Mouse (Mus musculus): ENCODE data around the gene Mical1. TPM values are rescaled to one million over a fixed set of nuclear protein-coding genes. Genes with fewer than 3 reads are reported as not detected.

The Mical1 gene
- total RNA-seq (2021): 10 to 100 TPM in 1 of 2 experiments, 1 to 10 TPM in 1; 8.8 to 15.2 TPM
- long read RNA-seq, experiment 1, partial matches to known transcripts: 2 of 9 reads
- long read RNA-seq, experiment 1, other reads (novel, unspliced or antisense): 3 of 9 reads
- long read RNA-seq, experiment 2, partial matches to known transcripts: 2 of 6 reads
- long read RNA-seq, experiment 2, other reads (novel, unspliced or antisense): 4 of 6 reads

- DNase-seq (ENCODE audit: low spot score in 2 of 2): peak; percentile 39 to 62
Measured at GRCm38 (mm10) chr10:41476171-41477017, at the start of gene Mical1. Gene Mical1 (plus strand): TSS chr10:41476314.

- no peak for DNase-seq (ENCODE audit: low spot score in 2 of 2)
Measured at GRCm38 (mm10) chr10:41426368-41426767, 49.7 kb upstream of the Mical1 start.

GRCm38 (mm10) chr10:41434624-41435023, 41.5 kb upstream of the Mical1 start:
- DNase-seq (ENCODE audit: low spot score in 2 of 2): peak in 1 of 2 experiments; percentile 40

DNA sequence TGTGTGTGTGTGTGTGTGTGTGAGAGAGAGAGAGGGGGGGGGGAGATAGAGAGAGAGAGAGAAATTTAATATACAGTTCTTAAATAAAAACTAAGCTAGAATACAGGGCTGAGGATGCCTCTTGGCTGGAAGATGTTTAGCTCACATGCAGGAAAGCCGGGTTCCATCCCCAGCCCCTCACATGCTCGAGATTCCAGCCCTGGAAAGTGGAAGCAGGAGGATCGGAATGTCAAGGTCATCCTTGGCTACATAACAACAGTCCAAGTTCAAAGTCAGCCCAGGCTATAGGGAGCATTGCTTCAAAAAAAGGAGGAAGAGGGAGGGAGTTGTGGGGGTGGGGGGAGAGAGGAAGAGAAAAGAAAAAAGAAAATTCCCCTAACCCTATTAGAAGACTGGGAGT, 41.0 kb upstream of the Mical1 start:
- no peak for DNase-seq (ENCODE audit: low spot score in 2 of 2)

GRCm38 (mm10) chr10:41448216-41448615, 27.9 kb upstream of the Mical1 start:
- DNase-seq (ENCODE audit: low spot score in 2 of 2): no peak

DNA sequence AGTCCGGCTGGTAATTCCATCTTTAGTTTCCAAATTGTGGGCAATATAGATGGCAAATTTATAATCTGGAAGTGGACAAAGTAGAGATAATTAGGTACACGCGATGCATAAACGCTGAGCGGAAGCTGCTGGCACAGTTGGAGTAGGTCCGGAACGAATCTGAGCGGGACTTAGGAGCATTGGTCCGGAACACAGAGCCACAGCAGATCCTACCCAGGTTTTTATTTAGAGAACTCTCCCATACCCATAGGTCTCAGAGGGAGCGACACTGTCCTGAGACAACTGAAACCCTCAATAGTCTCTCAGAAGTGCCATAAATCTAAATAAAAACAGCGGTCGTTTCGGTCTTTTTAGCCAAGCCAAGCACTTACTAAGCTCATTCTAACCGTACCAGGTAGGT, 26.4 kb upstream of the Mical1 start:
- DNase-seq (ENCODE audit: low spot score in 2 of 2): no peak

GRCm38 (mm10) chr10:41450137-41450670, 25.9 kb upstream of the Mical1 start, which contains the start of gene Zbtb24:
Gene Zbtb24 (plus strand): TSS chr10:41450383.
- DNase-seq (ENCODE audit: low spot score in 2 of 2): peak; percentile 95

DNA sequence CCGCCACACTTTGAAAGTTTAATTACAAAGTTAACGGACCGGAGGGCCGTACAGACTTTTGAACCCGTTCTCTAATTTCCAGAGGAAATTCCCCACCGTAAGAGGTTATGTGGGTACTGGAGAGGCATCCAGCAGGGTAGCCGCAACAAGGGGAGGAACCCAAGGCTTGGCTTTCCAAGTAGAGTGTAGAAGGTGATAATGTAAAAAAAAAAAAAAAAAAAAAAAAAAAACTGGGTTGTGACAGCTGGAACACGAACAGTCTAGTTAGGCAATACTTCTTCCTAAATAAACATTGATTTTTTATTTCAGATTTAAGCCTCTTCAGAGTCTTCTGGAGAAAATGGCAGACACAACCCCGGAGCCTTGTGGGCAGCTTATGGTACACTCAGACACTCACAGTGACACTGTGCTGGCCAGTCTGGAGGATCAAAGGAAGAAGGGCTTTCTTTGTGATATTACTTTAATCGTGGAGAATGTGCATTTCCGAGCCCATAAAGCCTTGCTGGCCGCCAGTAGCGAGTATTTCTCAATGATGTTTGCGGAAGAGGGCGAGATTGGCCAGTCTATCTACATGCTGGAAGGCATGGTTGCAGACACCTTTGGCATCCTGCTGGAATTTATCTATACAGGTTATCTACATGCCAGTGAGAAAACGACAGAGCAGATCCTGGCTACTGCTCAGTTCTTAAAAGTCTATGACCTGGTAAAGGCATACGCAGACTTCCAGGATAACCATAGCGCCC, 25.2 kb upstream of the Mical1 start:
- no peak for DNase-seq (ENCODE audit: low spot score in 2 of 2)

GRCm38 (mm10) chr10:41451656-41452055, 24.5 kb upstream of the Mical1 start:
- DNase-seq (ENCODE audit: low spot score in 2 of 2): no peak

- DNase-seq (ENCODE audit: low spot score in 2 of 2): no peak
Measured at GRCm38 (mm10) chr10:41452791-41453190, 23.3 kb upstream of the Mical1 start.

GRCm38 (mm10) chr10:41459990-41460389, 16.1 kb upstream of the Mical1 start:
- no peak for DNase-seq (ENCODE audit: low spot score in 2 of 2)

DNA sequence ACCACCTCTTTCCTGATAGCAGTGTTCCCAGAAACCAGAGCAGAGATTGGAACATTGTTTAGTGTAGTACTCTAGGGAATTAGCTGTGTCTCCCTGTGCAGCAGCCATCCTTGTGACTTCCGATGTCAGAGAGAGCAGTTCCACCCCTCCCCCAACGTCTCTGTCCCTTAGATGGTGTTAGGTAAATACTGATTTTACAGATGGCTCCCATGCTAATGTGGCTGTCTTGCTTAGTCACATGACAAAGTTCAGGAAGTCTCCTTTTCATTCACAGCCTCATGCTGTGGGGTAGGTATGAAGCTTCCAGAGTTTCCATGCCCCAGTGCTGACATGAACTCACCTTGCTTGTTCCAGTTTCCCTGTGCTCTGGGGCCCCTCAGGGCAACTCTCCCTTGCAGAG, 15.6 kb upstream of the Mical1 start:
- DNase-seq (ENCODE audit: low spot score in 2 of 2): no peak

DNA sequence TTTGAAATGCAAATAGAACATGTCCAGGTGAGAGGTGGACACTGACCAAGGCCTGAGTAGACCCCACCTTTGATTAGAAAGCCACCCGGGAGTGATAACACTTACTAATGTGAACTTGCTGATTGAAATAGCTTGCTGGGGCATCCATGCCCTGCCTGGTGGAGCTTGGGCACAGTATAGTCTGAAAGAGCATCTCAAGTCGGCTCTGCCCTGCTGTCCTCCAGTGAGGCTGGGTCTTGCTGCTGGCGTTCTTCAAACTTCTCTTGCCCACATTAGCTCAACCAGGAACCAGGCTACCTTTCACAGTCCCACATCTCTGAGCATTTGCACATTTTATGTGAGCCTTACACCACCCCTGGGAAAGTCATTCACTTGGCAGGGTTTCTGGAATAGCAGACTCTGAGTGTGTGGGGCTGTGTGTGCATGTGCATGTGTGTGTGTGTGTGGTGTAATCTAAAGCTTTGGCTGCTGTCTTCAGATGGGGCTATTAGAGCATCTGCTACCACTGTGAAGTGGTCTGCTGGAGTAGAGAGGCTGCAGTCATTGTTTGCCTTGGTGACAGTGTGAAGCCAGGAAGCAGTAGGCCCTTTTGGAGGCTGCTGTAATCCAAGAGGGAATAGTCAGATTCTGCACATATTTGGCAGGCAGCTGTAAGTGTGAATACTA, 14.9 kb upstream of the Mical1 start:
- DNase-seq (ENCODE audit: low spot score in 2 of 2): no peak

DNA sequence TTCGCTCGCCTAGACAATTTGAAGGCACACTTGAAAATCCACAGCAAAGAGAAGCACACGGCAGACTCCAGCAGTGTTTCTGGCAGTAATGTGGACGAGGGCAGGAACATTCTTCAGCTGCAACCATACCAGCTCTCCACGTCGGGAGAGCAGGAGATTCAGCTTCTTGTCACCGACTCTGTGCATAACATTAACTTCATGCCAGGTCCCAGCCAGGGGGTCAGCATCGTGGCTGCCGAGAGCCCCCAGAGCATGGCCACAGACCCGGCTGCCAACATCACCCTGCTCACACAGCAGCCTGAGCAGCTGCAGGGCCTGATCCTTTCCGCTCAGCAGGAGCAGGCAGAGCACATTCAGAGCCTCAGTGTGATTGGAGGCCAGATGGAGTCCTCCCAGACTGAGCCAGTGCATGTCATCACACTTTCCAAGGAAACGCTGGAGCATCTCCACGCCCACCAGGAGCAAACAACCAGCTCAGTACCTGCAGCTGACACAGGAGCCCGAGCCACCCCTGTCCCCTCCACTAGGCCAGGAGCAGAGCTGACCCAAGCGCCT, 11.6 kb upstream of the Mical1 start:
- no peak for DNase-seq (ENCODE audit: low spot score in 2 of 2)

DNA sequence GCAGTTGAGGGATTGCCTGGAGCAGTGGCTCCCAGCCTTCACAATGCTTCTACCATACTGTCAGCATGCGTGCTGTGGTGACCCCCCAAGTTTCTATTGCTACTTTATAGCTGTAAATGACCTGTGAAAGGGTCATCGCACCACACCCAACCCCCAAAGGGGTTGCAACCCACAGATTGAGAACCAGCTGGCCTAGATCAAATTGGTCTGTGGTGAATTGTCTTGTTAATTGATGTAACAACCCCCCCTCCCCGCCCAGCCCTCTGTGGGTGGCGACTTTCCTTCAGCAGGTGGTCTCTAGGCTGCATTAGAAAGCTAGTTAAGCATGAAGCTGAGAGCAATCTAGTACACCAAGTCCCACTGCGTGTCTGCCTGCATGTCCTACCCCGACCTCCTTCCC, 8.8 kb upstream of the Mical1 start:
- no peak for DNase-seq (ENCODE audit: low spot score in 2 of 2)

DNA sequence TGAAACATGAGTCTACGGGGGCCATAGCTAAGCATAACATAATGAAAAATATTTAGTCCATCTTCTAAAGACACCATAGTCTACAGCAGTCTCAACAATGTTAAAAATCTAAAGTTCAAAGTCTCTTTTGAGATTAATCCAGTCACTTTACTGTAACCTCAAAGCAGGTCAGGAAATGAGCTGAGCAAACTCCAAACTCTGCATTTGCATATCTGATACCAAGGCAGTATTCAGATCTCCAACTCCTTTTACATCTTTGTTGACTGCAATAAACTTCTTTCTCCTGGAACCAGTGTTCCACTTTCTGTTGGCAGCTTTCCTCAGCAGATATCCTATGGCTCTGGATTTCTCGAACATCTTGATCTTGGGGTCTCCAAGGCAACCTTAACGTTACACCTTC, 5.4 kb upstream of the Mical1 start:
- no peak for DNase-seq (ENCODE audit: low spot score in 2 of 2)

GRCm38 (mm10) chr10:41472534-41472933, 3.6 kb upstream of the Mical1 start:
- DNase-seq (ENCODE audit: low spot score in 2 of 2): no peak

GRCm38 (mm10) chr10:41472962-41473481, 3.1 kb upstream of the Mical1 start:
- no peak for DNase-seq (ENCODE audit: low spot score in 2 of 2)

DNA sequence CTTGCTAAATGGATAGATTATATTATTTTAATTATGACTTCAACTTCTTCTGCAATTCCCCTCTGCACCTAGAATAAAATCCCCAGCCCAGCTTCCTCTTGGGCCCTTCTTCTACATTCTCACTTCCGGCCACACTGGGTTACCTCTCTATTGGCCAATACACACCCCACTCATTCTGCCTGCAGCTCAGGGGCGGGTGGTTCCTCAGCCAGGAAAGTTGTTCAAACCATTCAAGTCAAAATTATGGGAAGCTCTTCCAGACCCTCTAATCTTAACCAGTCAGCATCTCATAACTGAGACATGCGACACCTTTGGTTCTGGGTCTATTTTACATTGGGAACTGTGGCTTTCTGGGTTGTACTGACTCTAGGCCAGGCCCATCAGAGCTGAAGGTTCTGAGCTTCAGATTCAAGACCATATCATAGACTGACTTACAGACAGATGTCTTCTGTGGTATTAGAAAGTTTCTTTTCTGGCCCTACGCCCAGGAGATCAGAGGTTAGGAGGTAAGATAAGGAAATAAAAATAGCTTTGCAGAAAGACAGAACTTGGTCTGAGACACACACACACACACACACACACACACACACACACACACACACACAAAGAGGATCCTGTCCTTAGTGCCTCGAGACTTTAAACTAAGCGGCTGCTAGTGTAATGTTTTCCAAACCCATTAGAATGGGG, 2.2 kb upstream of the Mical1 start:
- DNase-seq (ENCODE audit: low spot score in 2 of 2): no peak

- DNase-seq (ENCODE audit: low spot score in 2 of 2): no peak
Measured at GRCm38 (mm10) chr10:41474981-41475391, 1.1 kb upstream of the Mical1 start.
